Mouse (Mus musculus): ENCODE measurements at regions not wholly inside any gene's neighbourhood (a gene's known extent, or its start where the extent isn't known, plus 50 kb on each side); places are given as distances from the start of the nearest gene placed in this dataset.

DNA sequence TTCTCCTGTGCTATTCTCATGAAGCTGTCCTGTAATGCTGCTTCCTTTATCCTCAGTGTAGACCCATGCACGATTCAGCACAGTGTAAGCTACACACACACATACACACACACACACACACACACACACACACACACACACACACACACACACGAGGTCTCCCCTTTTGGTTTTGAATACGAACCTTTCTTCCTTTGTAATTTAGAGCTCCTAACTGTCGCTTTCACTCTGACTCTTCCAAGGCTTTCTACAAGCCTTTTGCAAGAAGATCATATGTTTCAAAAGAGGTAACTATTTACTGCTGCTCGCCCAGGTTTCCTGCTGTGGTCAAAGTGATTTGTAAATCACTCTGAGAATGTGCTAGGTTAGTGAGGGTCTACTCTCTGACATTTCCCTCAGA, 161.1 kb upstream of the Rgmb start:
- TF ChIP-seq CTCF (IDR thresholded peaks at IDR 0.05; ENCODE audit: low read depth), result no peak
- H3K27me3 ChIP-seq (ENCODE audit: insufficient read depth, low read length), result no peaks in the 10 kb centered on the region
- H3K9ac ChIP-seq (ENCODE audit: low read depth, low read length), result no peak overlapping the region
- no peaks in the 10 kb centered on the region for H3K36me3 ChIP-seq (ENCODE audit: insufficient read depth, low read length)
- H3K9me3 ChIP-seq (replicated peaks; ENCODE audit: low read length), result no peaks in the 10 kb centered on the region
- no peak overlapping the region for H3K4me3 ChIP-seq (replicated peaks; ENCODE audit: low read depth, low read length)
- DNase-seq (ENCODE audit: low spot score), result no peak
- ATAC-seq (replicated peaks; ENCODE audit: low FRiP score, low read depth), result no peak
- 0 out of 2 replicates have a peak, but pooled peaks cover 3% of the 10 kb centered on the region for H3K4me1 ChIP-seq (replicated peaks; ENCODE audit: insufficient read depth, low read length)
- H3K27ac ChIP-seq, result no peak overlapping the region
- WGBS, result 37% methylated on average over 5 of the region's 5 CpGs
- no peak overlapping the region for H3K4me2 ChIP-seq (ENCODE audit: low read length)

DNA sequence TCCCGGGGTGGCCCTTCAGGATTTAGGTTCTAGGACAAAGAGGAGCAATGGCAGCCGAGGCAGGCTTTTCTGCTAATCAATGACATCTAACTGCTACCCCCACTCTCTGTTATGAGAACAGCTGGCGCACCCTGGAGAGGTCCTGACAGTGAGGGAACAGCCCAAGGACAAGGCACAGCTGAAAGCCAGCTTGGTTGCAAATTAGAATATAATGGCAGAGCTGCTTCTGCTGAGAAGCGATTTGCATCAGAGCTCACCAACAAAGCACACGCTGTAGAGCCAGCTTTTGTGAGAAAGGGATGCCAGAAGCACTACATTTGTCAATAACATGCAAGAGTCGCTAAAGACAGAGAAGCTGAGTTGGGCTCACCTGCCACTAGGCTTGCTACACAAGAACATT, 159.5 kb upstream of the Rgmb start:
- Histone ChIP-seq H3K9ac (ENCODE audit: low read depth, low read length) (no peak overlapping the region), H3K4me3 (replicated peaks; ENCODE audit: low read depth, low read length) (no peak overlapping the region), H3K4me1 (replicated peaks; ENCODE audit: insufficient read depth, low read length) (0 out of 2 replicates have a peak, but pooled peaks cover 3% of the 10 kb centered on the region), H3K4me2 (ENCODE audit: low read length) (no peak overlapping the region), H3K27ac (no peak overlapping the region), H3K9me3 (replicated peaks; ENCODE audit: low read length) (no peaks in the 10 kb centered on the region), H3K36me3 (ENCODE audit: insufficient read depth, low read length) (no peaks in the 10 kb centered on the region), H3K27me3 (ENCODE audit: insufficient read depth, low read length) (no peaks in the 10 kb centered on the region)
- ATAC-seq (replicated peaks; ENCODE audit: low FRiP score, low read depth) (no peak), DNase-seq (ENCODE audit: low spot score) (no peak)
- TF ChIP-seq CTCF (IDR thresholded peaks at IDR 0.05; ENCODE audit: low read depth), result no peak
- 31% methylated on average over 6 of the region's 6 CpGs for WGBS

DNA sequence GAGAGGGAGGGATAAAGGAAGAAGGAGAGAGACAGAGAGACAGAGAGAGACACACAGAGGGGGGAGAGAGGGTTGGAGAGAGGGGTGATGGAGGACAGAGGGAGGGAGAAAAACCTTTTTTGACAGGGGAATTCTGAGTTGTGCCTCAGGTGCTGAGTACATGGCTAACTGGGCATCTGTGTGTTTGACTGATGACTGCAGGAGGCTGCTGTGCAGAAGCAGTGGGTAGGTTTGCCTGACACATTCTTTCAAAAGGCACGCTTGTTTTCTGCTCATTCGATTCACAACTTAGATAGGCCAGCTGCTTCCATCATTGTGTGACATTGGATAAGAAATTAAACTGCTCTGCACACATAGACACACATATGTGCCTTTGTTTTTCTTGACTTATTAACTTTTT, 150.7 kb upstream of the Rgmb start:
- no peaks in the 10 kb centered on the region for H3K36me3 ChIP-seq (ENCODE audit: insufficient read depth, low read length)
- H3K4me2 ChIP-seq (ENCODE audit: low read length), result no peak overlapping the region
- no peak overlapping the region for H3K27ac ChIP-seq
- no peak overlapping the region for H3K4me3 ChIP-seq (replicated peaks; ENCODE audit: low read depth, low read length)
- no peak for TF ChIP-seq CTCF (IDR thresholded peaks at IDR 0.05; ENCODE audit: low read depth)
- no peaks in the 10 kb centered on the region for H3K27me3 ChIP-seq (ENCODE audit: insufficient read depth, low read length)
- WGBS, result 63% methylated on average over 2 of the region's 2 CpGs
- no peaks in the 10 kb centered on the region for H3K9me3 ChIP-seq (replicated peaks; ENCODE audit: low read length)
- no peaks in the 10 kb centered on the region for H3K4me1 ChIP-seq (replicated peaks; ENCODE audit: insufficient read depth, low read length)
- ATAC-seq (replicated peaks; ENCODE audit: low FRiP score, low read depth) (no peak), DNase-seq (ENCODE audit: low spot score) (no peak)
- no peak overlapping the region for H3K9ac ChIP-seq (ENCODE audit: low read depth, low read length)

DNA sequence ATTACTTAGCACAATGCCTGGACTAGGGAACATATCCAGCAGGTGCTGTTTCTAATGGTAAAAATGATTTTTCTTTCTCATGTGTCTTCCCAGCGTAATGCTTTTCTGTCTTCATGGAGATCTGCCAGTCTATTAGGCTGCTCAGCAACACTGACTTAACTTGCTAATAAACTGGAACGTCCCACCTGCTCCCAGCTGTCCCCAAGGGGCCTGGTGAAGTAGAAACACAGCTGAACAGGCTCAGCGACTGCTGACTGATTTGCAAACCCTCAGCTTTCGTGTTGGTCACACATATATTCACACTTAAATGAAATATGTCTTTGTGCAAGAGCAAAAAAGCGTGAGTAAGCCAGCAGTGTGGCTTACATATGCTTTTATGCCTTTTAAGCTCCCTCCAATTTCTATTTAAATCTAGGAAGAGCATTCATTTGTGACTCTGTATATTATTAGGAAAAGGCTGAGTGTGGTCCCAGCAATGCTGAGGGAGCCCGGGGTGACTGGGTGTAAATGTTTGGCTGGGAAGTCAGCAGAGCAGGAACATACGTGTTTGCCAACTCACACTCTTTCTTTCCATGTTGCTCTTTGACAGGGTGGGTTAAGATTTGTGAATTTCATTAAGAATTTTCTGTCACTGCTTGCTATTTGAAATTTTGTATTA, 146.7 kb upstream of the Rgmb start:
- Histone ChIP-seq H3K27me3 (ENCODE audit: insufficient read depth, low read length) (no peaks in the 10 kb centered on the region), H3K4me3 (replicated peaks; ENCODE audit: low read depth, low read length) (no peak overlapping the region), H3K9me3 (replicated peaks; ENCODE audit: low read length) (no peaks in the 10 kb centered on the region), H3K9ac (ENCODE audit: low read depth, low read length) (no peak overlapping the region), H3K4me2 (ENCODE audit: low read length) (no peak overlapping the region), H3K27ac (no peak overlapping the region), H3K36me3 (ENCODE audit: insufficient read depth, low read length) (no peaks in the 10 kb centered on the region), H3K4me1 (replicated peaks; ENCODE audit: insufficient read depth, low read length) (no peaks in the 10 kb centered on the region)
- 42% methylated on average over 7 of the region's 7 CpGs for WGBS
- no peak for TF ChIP-seq CTCF (IDR thresholded peaks at IDR 0.05; ENCODE audit: low read depth)
- no peak for ATAC-seq (replicated peaks; ENCODE audit: low FRiP score, low read depth)
- no peak for DNase-seq (ENCODE audit: low spot score)

GRCm38 (mm10) chr17:15971351-15971685, 140.5 kb upstream of the Rgmb start:
- H3K36me3 ChIP-seq (ENCODE audit: insufficient read depth, low read length), result no peaks in the 10 kb centered on the region
- H3K9ac ChIP-seq (ENCODE audit: low read depth, low read length), result no peak overlapping the region
- DNase-seq (ENCODE audit: low spot score) (no peak), ATAC-seq (replicated peaks; ENCODE audit: low FRiP score, low read depth) (no peak)
- no peak overlapping the region for H3K27ac ChIP-seq
- H3K27me3 ChIP-seq (ENCODE audit: insufficient read depth, low read length), result no peaks in the 10 kb centered on the region
- no peak for TF ChIP-seq CTCF (IDR thresholded peaks at IDR 0.05; ENCODE audit: low read depth)
- no peaks in the 10 kb centered on the region for H3K4me1 ChIP-seq (replicated peaks; ENCODE audit: insufficient read depth, low read length)
- H3K9me3 ChIP-seq (replicated peaks; ENCODE audit: low read length), result no peaks in the 10 kb centered on the region
- WGBS, result 88% methylated on average over 3 of the region's 3 CpGs
- H3K4me2 ChIP-seq (ENCODE audit: low read length), result no peak overlapping the region
- no peak overlapping the region for H3K4me3 ChIP-seq (replicated peaks; ENCODE audit: low read depth, low read length)

GRCm38 (mm10) chr17:15970481-15971350, 139.9 kb upstream of the Rgmb start:
- ATAC-seq (replicated peaks; ENCODE audit: low FRiP score, low read depth) (no peak), DNase-seq (ENCODE audit: low spot score) (peak; percentile 34)
- H3K4me3 ChIP-seq (replicated peaks; ENCODE audit: low read depth, low read length), result no peak overlapping the region
- WGBS, result 42% methylated on average over 6 of the region's 6 CpGs
- H3K9ac ChIP-seq (ENCODE audit: low read depth, low read length), result no peak overlapping the region
- H3K9me3 ChIP-seq (replicated peaks; ENCODE audit: low read length), result no peaks in the 10 kb centered on the region
- no peak overlapping the region for H3K27ac ChIP-seq
- H3K36me3 ChIP-seq (ENCODE audit: insufficient read depth, low read length), result no peaks in the 10 kb centered on the region
- no peak overlapping the region for H3K4me2 ChIP-seq (ENCODE audit: low read length)
- no peaks in the 10 kb centered on the region for H3K4me1 ChIP-seq (replicated peaks; ENCODE audit: insufficient read depth, low read length)
- no peaks in the 10 kb centered on the region for H3K27me3 ChIP-seq (ENCODE audit: insufficient read depth, low read length)
- TF ChIP-seq CTCF (IDR thresholded peaks at IDR 0.05; ENCODE audit: low read depth), result no peak

All from kidney, postnatal 0 days (tissue).